Mouse (Mus musculus): ENCODE measurements around the gene Abca17. TPM values are rescaled to one million over a fixed set of nuclear protein-coding genes. Genes with fewer than 3 reads are reported as not detected.

Gene Abca17
- total RNA-seq, 2 experiments from 2014 or later = 1.3 to 1.7 TPM

- DNase-seq (ENCODE audit: extremely low spot score in 1 of 2, low spot score in 2 of 2) = no peak
- Histone ChIP-seq H3K4me3 (no peak overlapping the region), H3K27ac (no peak overlapping the region)
- TF ChIP-seq CTCF (IDR thresholded peaks at IDR 0.05) = no peak
- intact Hi-C loops (cut with DNase I) = no loop called here
These were observed 11.7 kb upstream of the Abca17 start for GRCm38 (mm10) chr17:24362527-24362926.

- Histone ChIP-seq H3K4me3 (no peak overlapping the region), H3K27ac (no peak overlapping the region)
- DNase-seq (ENCODE audit: extremely low spot score in 1 of 2, low spot score in 2 of 2) = no peak
- TF ChIP-seq CTCF (IDR thresholded peaks at IDR 0.05) = no peak
- intact Hi-C loops (cut with DNase I) = no loop called here
These were observed 10.4 kb upstream of the Abca17 start for GRCm38 (mm10) chr17:24361291-24361690.

- no peak for TF ChIP-seq CTCF (IDR thresholded peaks at IDR 0.05)
- Histone ChIP-seq H3K27ac (no peak overlapping the region), H3K4me3 (no peak overlapping the region)
- intact Hi-C loops (cut with DNase I) = no loop called here
- no peak for DNase-seq (ENCODE audit: extremely low spot score in 1 of 2, low spot score in 2 of 2)
These were observed 10.0 kb upstream of the Abca17 start for GRCm38 (mm10) chr17:24360841-24361240.

GRCm38 (mm10) chr17:24359903-24360302 is 9.0 kb upstream of the Abca17 start:
- H3K4me3 ChIP-seq = no peak overlapping the region
- no peak for DNase-seq (ENCODE audit: extremely low spot score in 1 of 2, low spot score in 2 of 2)
- TF ChIP-seq CTCF (IDR thresholded peaks at IDR 0.05) = no peak
- H3K27ac ChIP-seq = no peak overlapping the region
- intact Hi-C loops (cut with DNase I) = no loop called here

GRCm38 (mm10) chr17:24359006-24359405 is 8.1 kb upstream of the Abca17 start:
- TF ChIP-seq CTCF (IDR thresholded peaks at IDR 0.05) = no peak
- Histone ChIP-seq H3K4me3 (no peak overlapping the region), H3K27ac (no peak overlapping the region)
- no peak for DNase-seq (ENCODE audit: extremely low spot score in 1 of 2, low spot score in 2 of 2)
- intact Hi-C loops (cut with DNase I) = no loop called here

- no peak for DNase-seq (ENCODE audit: extremely low spot score in 1 of 2, low spot score in 2 of 2)
- Histone ChIP-seq H3K4me3 (no peak overlapping the region), H3K27ac (no peak overlapping the region)
- intact Hi-C loops (cut with DNase I) = no loop called here
- no peak for TF ChIP-seq CTCF (IDR thresholded peaks at IDR 0.05)
These were observed 4.4 kb upstream of the Abca17 start for GRCm38 (mm10) chr17:24355284-24355683.

GRCm38 (mm10) chr17:24353960-24354359 is 3.1 kb upstream of the Abca17 start:
- intact Hi-C loops (cut with DNase I) = loop anchor here (5.0 kb wide), 2 partner anchors 102 to 182 kb away; partner anchors contain the start of gene Ccnf
- no peak for DNase-seq (ENCODE audit: extremely low spot score in 1 of 2, low spot score in 2 of 2)
- no peak overlapping the region for H3K4me3 ChIP-seq
- no peak for TF ChIP-seq CTCF (IDR thresholded peaks at IDR 0.05)
- no peak overlapping the region for H3K27ac ChIP-seq

GRCm38 (mm10) chr17:24352370-24353194 is 1.7 kb upstream of the Abca17 start:
- peak overlapping the region; percentile 80 for H3K4me3 ChIP-seq
- DNase-seq (ENCODE audit: extremely low spot score in 1 of 2, low spot score in 2 of 2) = no peak
- intact Hi-C loops (cut with DNase I) = loop anchor here (5.0 kb wide), 2 partner anchors 100 to 180 kb away; partner anchors contain the start of gene Ccnf
- peak overlapping the region; percentile 95 for H3K27ac ChIP-seq
- TF ChIP-seq CTCF (IDR thresholded peaks at IDR 0.05) = no peak

- peak; percentile 98 for DNase-seq (ENCODE audit: extremely low spot score in 1 of 2, low spot score in 2 of 2)
- H3K4me3 ChIP-seq = peak within 1 kb of the TSS; percentile 80
- TF ChIP-seq CTCF (IDR thresholded peaks at IDR 0.05) = peak; percentile 98
- intact Hi-C loops (cut with DNase I) = loop anchor here (5.0 kb wide), 2 partner anchors 100 to 180 kb away; partner anchors contain the start of gene Ccnf
- peak within 1 kb of the TSS; percentile 95 for H3K27ac ChIP-seq
These were observed 991 bp upstream of the Abca17 start, which contains the start of gene Abca3 for GRCm38 (mm10) chr17:24351760-24352357. Abca3 (plus strand) TSS chr17:24351950.

- no peak overlapping the region for H3K27ac ChIP-seq
- no peak overlapping the region for H3K4me3 ChIP-seq
- no peak for TF ChIP-seq CTCF (IDR thresholded peaks at IDR 0.05)
- intact Hi-C loops (cut with DNase I) = no loop called here
- DNase-seq (ENCODE audit: extremely low spot score in 1 of 2, low spot score in 2 of 2) = no peak
These were observed 1.7 kb downstream of the Abca17 start for GRCm38 (mm10) chr17:24349176-24349575.

GRCm38 (mm10) chr17:24346831-24347230 is 4.0 kb downstream of the Abca17 start:
- no peak overlapping the region for H3K27ac ChIP-seq
- DNase-seq (ENCODE audit: extremely low spot score in 1 of 2, low spot score in 2 of 2) = no peak
- TF ChIP-seq CTCF (IDR thresholded peaks at IDR 0.05) = no peak
- no peak overlapping the region for H3K4me3 ChIP-seq
- intact Hi-C loops (cut with DNase I) = no loop called here

GRCm38 (mm10) chr17:24344672-24345071 is 6.2 kb downstream of the Abca17 start:
- no peak for TF ChIP-seq CTCF (IDR thresholded peaks at IDR 0.05)
- H3K27ac ChIP-seq = no peak overlapping the region
- H3K4me3 ChIP-seq = no peak overlapping the region
- intact Hi-C loops (cut with DNase I) = no loop called here
- no peak for DNase-seq (ENCODE audit: extremely low spot score in 1 of 2, low spot score in 2 of 2)
